Mouse (Mus musculus): Measurements from ENCODE around the gene Ints12. TPM values are rescaled to one million over a fixed set of nuclear protein-coding genes. Genes with fewer than 3 reads are reported as not detected.

The Ints12 gene
- polyA plus RNA-seq (2012; rRNA removed), result 6.8 and 8.4 TPM in 2 replicates

GRCm38 (mm10) chr3:133091664-133092273 lies at the start of gene Ints12, which contains the start of gene Gstcd:
Ints12 (plus strand) TSS chr3:133091840.
Gstcd (minus strand) TSS chr3:133092033.
- Histone ChIP-seq H3K27ac (ENCODE audit: insufficient read depth, low read depth, low read length) (peak within 1 kb of the TSS; percentile 51), H3K4me3 (ENCODE audit: insufficient read depth, low read depth, low read length) (peak within 1 kb of the TSS; percentile 92), H3K36me3 (ENCODE audit: control insufficient read depth, insufficient read depth, low read length) (no peaks in the 10 kb centered on the region), H3K4me1 (ENCODE audit: control insufficient read depth, insufficient read depth, low read length) (peaks cover 5% of the 10 kb centered on the region; the same call in 1 of the 2 replicates), H3K27me3 (replicated peaks; ENCODE audit: control insufficient read depth, insufficient read depth, low read length) (no peaks in the 10 kb centered on the region)
- TF ChIP-seq CTCF (conservative IDR thresholded peaks at IDR 0.05; ENCODE audit: insufficient read depth, insufficient read length, low read depth, low read length) (no peak), POLR2A (IDR thresholded peaks at IDR 0.05; ENCODE audit: low read depth, low read length) (no peak)
- WGBS, result 1% methylated on average over 53 of the region's 53 CpGs
- peak; percentile 95 for DNase-seq

GRCm38 (mm10) chr3:133052068-133052467 lies 39.6 kb upstream of the Ints12 start:
- Histone ChIP-seq H3K27me3 (replicated peaks; ENCODE audit: control insufficient read depth, insufficient read depth, low read length) (no peaks in the 10 kb centered on the region), H3K4me1 (ENCODE audit: control insufficient read depth, insufficient read depth, low read length) (no peaks in the 10 kb centered on the region), H3K36me3 (ENCODE audit: control insufficient read depth, insufficient read depth, low read length) (no peaks in the 10 kb centered on the region), H3K4me3 (ENCODE audit: insufficient read depth, low read depth, low read length) (no peak overlapping the region), H3K27ac (ENCODE audit: insufficient read depth, low read depth, low read length) (no peak overlapping the region)
- no peak for DNase-seq
- TF ChIP-seq CTCF (conservative IDR thresholded peaks at IDR 0.05; ENCODE audit: insufficient read depth, insufficient read length, low read depth, low read length) (no peak), POLR2A (IDR thresholded peaks at IDR 0.05; ENCODE audit: low read depth, low read length) (no peak)
- 84% methylated on average over 2 of the region's 2 CpGs for WGBS

GRCm38 (mm10) chr3:133075560-133075959 lies 16.1 kb upstream of the Ints12 start:
- 89% methylated on average over 10 of the region's 10 CpGs for WGBS
- H3K27me3 ChIP-seq (replicated peaks; ENCODE audit: control insufficient read depth, insufficient read depth, low read length), result no peaks in the 10 kb centered on the region
- no peak for TF ChIP-seq POLR2A (IDR thresholded peaks at IDR 0.05; ENCODE audit: low read depth, low read length)
- TF ChIP-seq CTCF (conservative IDR thresholded peaks at IDR 0.05; ENCODE audit: insufficient read depth, insufficient read length, low read depth, low read length), result no peak
- no peaks in the 10 kb centered on the region for H3K4me1 ChIP-seq (ENCODE audit: control insufficient read depth, insufficient read depth, low read length)
- no peak overlapping the region for H3K4me3 ChIP-seq (ENCODE audit: insufficient read depth, low read depth, low read length)
- no peaks in the 10 kb centered on the region for H3K36me3 ChIP-seq (ENCODE audit: control insufficient read depth, insufficient read depth, low read length)
- H3K27ac ChIP-seq (ENCODE audit: insufficient read depth, low read depth, low read length), result no peak overlapping the region
- DNase-seq, result no peak

- WGBS, result 89% methylated on average over 5 of the region's 5 CpGs
- DNase-seq, result no peak
These were observed 8.9 kb upstream of the Ints12 start for GRCm38 (mm10) chr3:133082736-133083135.

GRCm38 (mm10) chr3:133085858-133086257 lies 5.8 kb upstream of the Ints12 start:
- WGBS, result 43% methylated on average over 3 of the region's 3 CpGs
- peak; percentile 46 for DNase-seq
- Histone ChIP-seq H3K27me3 (replicated peaks; ENCODE audit: control insufficient read depth, insufficient read depth, low read length) (no peaks in the 10 kb centered on the region), H3K27ac (ENCODE audit: insufficient read depth, low read depth, low read length) (no peak overlapping the region), H3K36me3 (ENCODE audit: control insufficient read depth, insufficient read depth, low read length) (no peaks in the 10 kb centered on the region), H3K4me3 (ENCODE audit: insufficient read depth, low read depth, low read length) (no peak overlapping the region), H3K4me1 (ENCODE audit: control insufficient read depth, insufficient read depth, low read length) (peaks cover under 1% of the 10 kb centered on the region; the same call in 1 of the 2 replicates)
- no peak for TF ChIP-seq POLR2A (IDR thresholded peaks at IDR 0.05; ENCODE audit: low read depth, low read length)
- TF ChIP-seq CTCF (conservative IDR thresholded peaks at IDR 0.05; ENCODE audit: insufficient read depth, insufficient read length, low read depth, low read length), result peak; percentile 26; the same call in 1 of the 2 replicates

More at GRCm38 (mm10) chr3:133082736-133083135, 8.9 kb upstream of the Ints12 start:
- H3K36me3 ChIP-seq (ENCODE audit: control insufficient read depth, insufficient read depth, low read length), result no peaks in the 10 kb centered on the region
- no peaks in the 10 kb centered on the region for H3K4me1 ChIP-seq (ENCODE audit: control insufficient read depth, insufficient read depth, low read length)
- no peak overlapping the region for H3K27ac ChIP-seq (ENCODE audit: insufficient read depth, low read depth, low read length)
- H3K27me3 ChIP-seq (replicated peaks; ENCODE audit: control insufficient read depth, insufficient read depth, low read length), result no peaks in the 10 kb centered on the region
- H3K4me3 ChIP-seq (ENCODE audit: insufficient read depth, low read depth, low read length), result no peak overlapping the region
- TF ChIP-seq CTCF (conservative IDR thresholded peaks at IDR 0.05; ENCODE audit: insufficient read depth, insufficient read length, low read depth, low read length) (no peak), POLR2A (IDR thresholded peaks at IDR 0.05; ENCODE audit: low read depth, low read length) (no peak)

- WGBS, result 10% methylated on average over 11 of the region's 11 CpGs
- no peaks in the 10 kb centered on the region for H3K27me3 ChIP-seq (replicated peaks; ENCODE audit: control insufficient read depth, insufficient read depth, low read length)
These were observed 1.2 kb upstream of the Ints12 start for GRCm38 (mm10) chr3:133090247-133091120.

More at GRCm38 (mm10) chr3:133090247-133091120, 1.2 kb upstream of the Ints12 start:
- Histone ChIP-seq H3K27ac (ENCODE audit: insufficient read depth, low read depth, low read length) (no peak overlapping the region), H3K36me3 (ENCODE audit: control insufficient read depth, insufficient read depth, low read length) (no peaks in the 10 kb centered on the region), H3K4me3 (ENCODE audit: insufficient read depth, low read depth, low read length) (peak overlapping the region; percentile 92), H3K4me1 (ENCODE audit: control insufficient read depth, insufficient read depth, low read length) (peaks cover 5% of the 10 kb centered on the region; the same call in 1 of the 2 replicates)
- no peak for TF ChIP-seq CTCF (conservative IDR thresholded peaks at IDR 0.05; ENCODE audit: insufficient read depth, insufficient read length, low read depth, low read length)
- TF ChIP-seq POLR2A (IDR thresholded peaks at IDR 0.05; ENCODE audit: low read depth, low read length), result no peak
- DNase-seq, result no peak
